Mouse (Mus musculus): ENCODE data around the gene Proser1.

Proser1 gene

DNA sequence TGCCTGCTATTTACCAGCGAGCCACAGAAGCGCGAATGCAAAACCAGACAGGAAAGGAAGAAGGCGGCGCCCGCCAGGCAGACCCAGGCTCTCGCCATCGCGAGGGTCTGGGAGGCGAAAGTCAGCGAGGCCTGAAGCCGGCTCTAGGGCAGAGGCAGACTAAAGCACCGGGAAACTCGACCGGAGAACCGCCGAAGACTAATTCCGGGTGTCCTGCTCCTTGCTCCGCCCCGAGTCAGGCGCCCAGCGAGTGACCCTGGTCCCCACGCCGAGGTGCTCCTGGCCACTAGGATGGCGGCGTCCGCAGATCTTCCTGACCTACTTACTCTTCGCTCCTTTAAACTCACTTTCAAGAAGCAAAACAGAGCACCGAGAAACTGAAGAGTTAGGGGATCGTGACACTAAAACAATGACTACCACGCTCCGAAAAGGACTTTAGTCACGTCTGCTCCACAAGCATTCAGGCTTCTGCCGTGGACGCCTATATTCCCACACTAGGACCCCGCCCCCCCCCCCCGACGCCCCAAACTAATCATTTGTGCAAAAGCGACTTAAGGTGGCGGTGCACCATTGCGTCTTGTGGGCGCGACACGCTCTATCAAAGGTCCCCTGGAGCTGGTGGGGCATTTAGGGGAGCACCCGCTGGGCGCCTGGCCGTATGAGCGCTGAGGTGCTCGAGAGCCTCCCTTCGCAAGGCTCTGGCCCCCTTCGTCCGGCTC is at the start of gene Proser1, which contains the start of gene Nhlrc3:
Proser1 (plus strand) TSS at position 621 of the 719 bp plus-strand sequence.
Nhlrc3 (minus strand) TSS at position 287 of the 719 bp plus-strand sequence.
- peak; percentile 98 for DNase-seq

DNA sequence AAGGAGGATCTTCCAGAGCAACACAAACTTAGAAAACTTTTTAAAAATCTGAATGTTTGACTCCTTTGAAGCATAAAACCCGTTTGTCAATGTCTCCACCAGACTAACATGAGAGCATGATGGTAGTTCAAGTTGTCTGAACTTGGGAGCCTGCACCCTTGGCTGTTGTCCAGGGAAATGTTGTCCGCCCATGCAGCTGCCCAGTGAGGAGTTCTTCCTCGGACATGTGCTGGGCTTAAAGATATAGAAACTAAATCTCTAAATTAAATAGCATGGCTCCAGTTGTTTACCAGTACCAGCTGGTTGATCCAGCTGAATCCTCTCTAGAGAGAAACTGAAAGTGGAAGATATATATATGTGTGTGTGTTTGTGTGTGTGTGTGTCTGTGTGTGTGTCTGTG is 49.5 kb upstream of the Proser1 start:
- DNase-seq, result no peak

DNA sequence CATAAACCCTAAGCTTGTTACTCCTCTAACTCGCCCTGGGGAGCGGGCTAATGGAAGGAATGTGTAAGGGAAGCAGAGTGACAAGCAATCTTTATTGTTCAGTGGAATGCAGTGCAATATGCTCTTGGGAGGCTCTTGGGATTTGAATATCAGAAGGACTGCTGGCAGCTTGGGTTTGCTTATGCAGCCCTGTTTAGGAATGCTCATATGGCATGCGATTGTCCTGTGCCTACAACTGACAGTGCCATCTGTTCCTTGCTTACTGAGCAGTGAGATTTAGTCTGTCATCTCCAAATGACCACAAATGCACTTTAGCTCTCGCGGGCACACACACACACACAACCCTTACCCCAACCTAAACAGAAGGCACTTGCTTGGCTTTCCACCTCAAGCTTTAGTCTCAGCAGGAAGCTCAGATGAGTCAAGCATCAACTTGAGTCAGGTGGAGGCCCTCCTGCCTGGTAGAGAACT is 47.4 kb upstream of the Proser1 start:
- DNase-seq, result peak; percentile 78 to 83

DNA sequence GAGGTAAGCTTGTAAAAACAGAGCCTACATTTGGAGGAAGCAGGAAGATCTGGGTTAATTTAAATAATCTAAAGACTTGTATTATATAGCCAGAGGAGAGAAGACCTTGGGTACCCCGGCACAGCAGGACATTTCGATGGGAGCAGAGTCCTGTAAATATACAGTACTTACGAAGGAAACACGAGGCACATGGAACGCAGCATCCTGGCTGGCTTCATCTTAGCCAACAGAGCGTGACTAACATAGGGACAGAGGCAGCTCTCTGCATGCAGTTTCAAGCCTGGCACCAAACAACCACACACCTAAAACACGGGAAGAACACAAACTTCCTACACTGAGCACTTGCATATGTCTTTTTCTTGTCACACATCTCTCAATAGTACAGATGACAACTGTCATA is 45.8 kb upstream of the Proser1 start:
- DNase-seq, result peak; percentile 49 to 58

DNA sequence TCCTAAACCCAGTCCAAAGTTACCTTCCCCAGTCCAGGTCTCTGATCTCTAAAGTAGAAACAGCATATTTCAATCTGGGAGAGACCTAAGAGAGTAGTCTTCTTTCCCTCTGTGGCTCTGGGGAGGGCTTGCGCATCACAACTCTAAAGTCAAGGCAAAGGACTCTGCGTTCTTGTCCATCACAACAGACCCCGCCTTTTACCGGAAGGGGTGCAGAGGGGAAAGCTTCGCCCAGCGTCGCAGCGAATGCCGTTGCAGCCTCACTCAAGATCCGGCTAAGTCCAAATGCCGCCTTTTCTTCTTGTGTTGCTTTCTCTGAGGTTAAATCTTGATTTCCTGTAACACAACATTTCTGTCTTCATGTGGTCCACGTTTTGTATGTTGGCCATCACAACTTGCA is 41.8 kb upstream of the Proser1 start:
- peak in 1 of 2 experiments; percentile 1 for DNase-seq

DNA sequence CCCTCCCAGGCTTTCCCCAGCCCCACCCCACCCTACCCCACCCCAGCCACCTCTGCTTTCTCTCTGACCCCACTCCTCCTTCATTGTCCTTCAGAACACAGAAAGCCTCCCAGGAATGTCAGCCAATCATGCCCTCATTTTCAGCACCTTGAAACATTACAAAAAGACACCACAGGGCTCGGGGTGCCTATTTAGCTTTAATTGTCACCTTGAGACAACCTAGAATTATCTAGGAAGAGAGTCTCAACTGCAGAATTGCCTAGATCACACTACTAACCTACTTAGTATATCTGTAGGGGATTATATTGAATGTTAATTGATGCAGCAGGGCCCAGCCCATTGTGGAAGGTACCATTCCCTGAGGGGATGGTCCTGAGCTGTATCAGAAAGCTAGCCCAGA is 40.8 kb upstream of the Proser1 start:
- DNase-seq, result no peak

DNA sequence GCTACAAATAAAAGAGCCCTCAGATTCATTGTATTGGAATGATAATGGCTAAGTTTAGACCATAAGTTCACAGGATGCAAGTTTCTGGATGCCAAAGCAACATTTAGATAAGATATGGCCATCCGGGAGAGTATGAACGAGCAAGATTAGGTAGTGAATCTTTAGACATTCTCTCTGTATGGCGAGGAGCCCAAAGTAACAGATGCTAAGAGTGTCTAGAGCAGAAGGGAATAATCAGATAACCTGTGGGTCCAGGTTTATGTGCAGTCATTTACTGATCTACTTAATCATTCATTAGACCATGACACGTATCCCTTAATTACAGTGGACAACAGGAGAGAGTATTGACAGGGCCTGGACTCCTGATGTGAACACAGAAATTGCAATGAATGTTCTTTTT is 39.9 kb upstream of the Proser1 start:
- peak; percentile 4 to 35 for DNase-seq

DNA sequence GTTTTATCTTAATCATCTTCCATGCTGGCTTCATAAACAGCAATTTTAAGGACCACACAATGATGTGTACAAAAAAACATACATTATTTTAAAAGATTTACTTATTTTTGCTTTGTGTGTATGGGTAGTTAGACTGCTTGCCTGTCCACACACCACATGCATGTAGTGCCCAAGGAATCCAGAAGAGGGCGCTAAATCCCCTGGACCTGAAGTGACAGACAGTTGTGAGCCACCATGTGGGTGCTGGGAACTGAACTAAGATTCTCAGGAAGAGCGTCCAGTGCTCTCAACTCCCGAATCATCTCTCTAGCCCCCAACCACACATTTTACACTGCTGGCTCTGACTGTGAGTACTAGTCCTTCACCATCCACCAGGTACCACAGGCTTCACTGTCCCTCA is 28.9 kb upstream of the Proser1 start:
- peak in 1 of 2 experiments; percentile 1 for DNase-seq

DNA sequence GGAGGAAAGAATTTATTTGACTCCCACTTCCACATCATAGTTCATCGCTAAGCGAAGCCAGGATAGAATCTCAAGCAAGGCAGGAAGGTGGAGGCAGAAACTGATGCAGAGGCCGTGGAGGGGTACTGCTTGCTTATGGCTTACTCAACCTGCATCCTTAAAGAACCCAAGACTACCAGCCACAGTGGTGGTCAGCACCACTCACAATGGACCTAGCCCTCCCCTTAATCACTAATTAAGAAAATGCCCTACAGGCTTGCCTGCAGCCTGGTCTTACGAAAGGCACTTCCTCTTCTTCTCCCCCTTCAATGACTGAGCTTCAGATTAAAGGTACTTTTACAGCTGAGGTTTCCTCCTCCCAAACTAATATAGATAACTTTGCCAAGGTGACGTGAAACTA is 26.9 kb upstream of the Proser1 start:
- no peak for DNase-seq

DNA sequence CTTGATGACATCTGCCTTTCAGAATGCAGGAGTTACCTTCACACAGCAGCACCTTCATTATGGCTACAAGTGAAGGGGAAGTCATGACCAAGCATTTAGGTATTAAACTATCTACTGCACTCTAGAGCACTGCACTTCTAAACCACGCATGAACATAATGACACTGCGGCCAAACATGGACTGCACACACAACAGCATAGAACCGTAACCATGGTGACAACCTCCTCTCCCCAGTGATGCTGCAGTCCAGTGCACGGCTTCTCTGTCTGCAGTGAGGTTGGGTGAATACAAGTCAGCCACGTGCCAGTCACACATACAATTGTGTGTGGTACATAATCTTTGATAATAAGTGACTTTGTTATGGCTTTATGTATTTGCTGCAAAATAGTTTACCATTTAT is 17.9 kb upstream of the Proser1 start:
- DNase-seq, result peak in 1 of 2 experiments; percentile 0

DNA sequence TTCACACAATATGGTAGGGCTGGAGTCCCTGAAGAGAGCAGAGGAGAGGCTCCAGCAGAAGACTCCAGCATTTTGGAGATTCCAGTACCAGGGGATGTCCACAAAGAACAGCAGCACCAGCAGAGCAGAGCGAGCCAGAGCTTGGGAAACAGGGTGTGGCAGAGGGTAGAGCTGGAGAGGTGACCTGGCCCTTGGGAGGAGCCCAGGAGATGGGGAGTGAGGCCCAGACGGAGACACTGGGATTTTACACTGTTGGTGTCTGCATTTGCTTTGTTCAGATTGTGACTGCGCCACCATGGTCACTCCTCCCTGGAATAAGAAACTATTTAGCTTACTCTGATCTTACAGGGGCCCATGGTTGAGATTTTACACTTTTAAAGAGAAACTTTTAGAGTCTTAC is 16.7 kb upstream of the Proser1 start:
- DNase-seq, result peak in 1 of 2 experiments; percentile 4

DNA sequence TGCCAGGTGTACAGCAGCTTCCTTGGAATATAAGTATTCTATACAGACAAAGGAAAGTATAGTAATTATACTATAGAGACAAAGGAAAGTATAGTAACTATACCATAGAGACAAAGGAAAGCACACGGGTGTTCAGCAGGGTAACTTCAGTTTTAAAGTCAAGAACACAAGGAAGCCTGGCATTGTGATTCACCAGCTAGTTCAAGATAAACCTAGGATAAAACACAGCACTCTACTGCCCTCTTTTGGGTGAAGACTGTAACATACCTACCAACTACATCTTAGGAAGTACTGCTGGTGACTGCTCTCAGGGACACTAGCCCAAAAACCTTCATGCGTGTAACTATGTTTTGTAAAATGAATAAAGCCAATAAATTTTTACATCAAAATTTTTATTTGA is 15.3 kb upstream of the Proser1 start:
- DNase-seq, result peak; percentile 33 to 66

DNA sequence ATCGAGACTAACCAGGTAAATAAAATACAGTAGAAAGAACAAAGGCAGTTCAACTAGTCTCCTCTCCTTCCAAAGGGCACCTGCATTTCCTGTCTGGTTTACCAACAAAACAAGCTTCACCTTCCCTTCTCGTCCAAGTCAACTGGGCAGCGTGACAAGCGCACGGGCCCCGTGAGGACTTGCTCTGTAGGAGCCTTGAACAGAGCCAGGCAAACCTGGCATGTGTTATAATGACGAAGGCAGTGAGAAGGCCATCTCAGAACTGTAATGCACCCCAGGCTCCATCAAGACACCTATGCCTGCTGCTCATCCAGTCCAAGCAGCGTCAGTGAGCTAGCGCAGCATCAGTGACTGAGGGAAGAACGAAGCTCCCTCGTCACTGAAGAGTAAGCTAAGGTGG is 12.8 kb upstream of the Proser1 start:
- peak; percentile 80 to 85 for DNase-seq

DNA sequence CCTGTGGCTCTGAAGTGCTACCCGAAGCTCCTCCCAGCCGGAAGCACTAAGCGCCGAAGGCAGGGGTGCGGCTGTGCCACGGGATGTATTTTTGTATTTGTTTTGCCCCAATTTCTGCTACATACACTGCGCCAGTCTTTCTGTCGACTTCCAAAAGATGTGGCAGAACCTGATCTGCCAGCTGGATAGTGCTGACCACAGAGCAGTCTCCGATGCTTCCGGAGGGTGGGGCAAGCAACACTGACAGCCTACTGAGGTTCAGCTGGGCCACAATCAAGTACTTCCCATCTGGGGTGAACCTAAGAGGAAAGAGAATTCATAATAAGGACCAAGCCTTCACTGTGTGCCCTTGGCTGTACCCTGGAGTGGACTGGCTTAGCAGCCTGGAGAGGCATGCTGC is 11.1 kb upstream of the Proser1 start:
- peak in 1 of 2 experiments; percentile 3 for DNase-seq

DNA sequence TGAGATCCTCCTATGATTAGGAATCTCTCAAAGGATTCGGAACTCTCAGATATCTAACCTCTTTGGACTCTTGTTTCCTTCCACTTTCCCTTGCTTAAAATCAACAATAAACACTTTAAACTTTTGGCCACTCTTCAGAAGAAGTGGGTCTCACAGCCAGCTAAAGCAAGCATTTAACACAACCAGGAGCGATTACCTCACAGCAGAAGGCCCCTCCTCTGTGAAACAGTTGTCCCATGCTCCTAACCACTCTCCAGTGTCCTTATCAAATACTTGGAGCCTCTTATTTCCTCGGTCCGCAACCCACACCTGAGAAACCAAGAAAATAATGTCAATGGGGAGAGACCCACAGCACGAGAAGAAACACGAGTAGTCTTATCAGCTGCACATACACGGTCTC is 10.1 kb upstream of the Proser1 start:
- peak in 1 of 2 experiments; percentile 2 for DNase-seq

DNA sequence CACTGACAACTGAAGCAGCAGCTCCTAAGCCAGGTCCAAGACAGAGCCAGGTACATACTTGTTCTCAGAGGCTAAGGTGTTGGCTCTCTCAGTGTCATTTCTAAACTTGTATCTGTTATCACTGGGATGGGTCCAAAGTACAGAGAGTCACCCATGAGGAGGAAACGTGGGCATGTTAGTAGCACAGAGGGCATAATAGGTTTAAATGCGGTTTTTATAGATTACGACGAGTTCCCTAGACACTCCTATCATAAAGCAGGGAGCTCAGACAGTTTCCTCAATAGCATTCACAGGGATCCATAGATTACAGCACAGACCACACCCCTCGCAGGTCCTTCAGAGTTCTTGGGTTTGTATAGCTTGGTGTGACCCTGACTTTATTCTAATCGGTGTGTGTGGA is 9.5 kb upstream of the Proser1 start:
- DNase-seq, result no peak

DNA sequence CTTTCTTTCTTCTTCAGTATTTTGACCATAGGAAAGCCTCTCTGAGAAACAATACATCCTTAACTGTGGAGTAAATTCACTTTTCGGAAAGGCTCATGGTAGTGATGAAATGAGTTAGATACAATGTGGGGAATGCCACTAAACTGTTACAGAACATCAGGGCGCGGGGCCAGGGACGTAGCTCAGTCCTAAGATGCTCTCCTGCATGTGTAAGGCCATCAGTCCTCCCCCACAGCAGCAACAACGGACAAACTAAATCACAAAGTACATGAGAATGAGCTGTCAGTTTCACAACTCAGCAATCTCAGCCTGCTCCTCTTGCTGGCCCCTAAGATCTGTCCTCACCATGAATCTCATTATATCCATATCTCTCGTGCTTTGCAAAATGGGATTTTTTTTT is 8.9 kb upstream of the Proser1 start:
- no peak for DNase-seq

DNA sequence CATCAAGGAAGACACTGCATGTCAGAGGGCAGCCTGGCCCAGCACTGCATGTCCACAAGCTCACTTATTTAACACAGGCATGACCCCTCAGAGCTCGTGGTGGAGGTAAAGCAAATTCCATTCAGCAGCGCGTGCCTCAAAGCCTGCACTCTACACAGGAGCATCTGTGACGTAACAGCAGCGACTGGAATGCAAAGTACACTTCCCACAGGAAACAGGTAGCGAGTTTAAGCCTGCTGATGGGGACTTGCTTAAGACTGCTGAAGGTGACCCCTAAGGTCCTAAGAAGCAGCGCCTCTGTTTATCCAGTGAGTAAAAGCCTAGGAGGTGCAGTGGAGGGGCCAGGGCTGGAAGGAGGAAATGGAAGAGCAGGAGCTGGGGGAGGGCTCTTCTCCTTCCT is 8.5 kb upstream of the Proser1 start:
- DNase-seq, result no peak

DNA sequence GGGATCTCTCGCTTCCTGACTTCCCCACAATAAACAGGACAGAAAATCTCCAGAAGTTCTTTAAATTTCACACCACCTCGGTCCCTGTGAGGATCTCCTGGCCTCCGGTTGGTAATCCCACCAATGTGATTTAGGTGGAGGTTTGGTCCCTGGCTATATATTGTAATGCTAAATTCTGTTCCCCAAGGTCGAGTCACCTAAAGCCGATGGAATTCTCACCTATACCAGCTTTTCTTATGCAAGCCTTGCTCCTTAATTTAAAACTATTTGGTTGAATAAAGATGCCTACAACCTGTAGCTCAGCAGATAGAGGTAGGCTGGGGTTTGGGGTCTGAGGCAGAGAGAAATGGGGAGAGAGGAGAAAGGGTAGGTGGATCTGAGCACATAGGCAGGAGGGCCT is 5.7 kb upstream of the Proser1 start:
- DNase-seq, result no peak

DNA sequence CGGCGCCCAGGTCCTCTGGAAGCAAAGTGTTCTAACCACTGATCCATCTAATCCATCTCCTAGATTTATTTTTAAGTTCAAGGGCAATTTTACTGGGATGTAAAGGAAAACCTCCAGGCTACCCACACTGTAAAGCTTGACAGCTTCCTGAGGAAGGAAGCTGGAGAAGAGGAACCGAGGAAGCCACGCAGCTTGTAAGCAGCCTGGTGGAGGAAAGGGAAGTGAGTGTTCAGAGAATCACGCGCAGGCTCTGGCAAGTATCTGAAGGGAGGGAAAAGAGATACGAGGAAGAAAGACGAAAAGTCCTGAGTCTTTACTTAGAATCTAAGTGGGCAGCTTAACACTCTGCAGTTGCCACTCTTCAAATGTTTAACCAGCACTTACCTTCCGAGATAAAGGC is 3.4 kb upstream of the Proser1 start:
- DNase-seq, result no peak

DNA sequence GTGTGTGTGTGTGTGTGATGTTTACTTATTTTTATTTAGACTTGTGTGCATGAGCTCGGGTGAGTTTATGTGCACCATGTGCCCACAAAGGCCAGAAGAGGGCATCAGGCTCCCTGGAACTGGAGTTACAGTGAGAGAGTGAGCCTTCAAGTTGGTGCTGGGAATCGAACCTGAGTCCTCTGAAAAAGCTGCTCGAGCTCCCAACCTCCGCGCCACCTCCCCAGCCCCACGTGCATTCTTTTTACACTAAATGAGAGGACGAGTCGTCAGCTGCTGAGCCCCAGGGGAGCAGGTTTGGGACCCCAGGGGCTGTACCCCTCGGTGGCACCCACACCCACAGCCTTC is 793 bp upstream of the Proser1 start:
- DNase-seq, result no peak

DNA sequence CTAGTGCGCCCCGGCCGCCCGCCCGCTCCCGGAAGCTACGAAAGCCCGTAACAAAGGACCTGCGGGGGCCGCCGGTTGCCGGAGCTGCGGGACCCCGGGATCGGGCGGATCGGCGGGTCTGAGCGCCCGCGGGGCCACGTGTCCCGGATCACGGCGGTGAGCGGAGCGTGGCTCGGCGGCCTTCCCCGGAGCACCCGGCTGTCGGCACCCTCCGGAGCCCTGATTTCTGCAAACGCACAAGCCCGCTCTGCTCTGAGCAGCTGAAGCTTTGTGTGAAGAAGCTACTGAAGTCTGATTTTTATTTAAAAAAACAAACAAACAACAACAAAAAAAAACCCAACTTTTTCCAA is 274 bp downstream of the Proser1 start:
- DNase-seq, result no peak

DNA sequence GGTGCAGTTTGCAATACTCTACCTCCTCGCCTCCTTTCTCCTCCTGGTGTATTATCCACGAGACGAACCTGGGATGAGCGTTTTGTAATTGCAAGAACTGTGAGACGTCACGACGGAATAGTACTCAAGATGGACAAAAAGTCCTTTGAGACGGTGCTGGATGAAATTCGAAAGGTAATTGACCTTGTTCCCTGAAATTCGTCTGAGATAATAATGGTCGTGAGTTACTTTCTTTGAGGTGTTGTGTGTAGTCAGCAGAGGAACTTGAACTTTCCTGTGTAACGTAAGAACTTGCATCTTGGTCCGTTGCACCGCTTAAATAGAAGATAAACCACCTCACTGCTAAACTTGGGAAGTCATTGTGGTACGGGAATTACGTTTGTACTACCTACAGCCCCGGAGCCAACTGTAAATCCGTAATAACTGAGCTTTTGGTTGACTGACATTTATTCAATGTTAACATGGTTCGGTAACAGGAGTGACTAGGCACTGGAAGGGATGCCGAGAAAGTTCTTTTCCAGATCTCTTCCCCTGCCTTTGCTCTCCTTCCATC is 756 bp downstream of the Proser1 start:
- no peak for DNase-seq

DNA sequence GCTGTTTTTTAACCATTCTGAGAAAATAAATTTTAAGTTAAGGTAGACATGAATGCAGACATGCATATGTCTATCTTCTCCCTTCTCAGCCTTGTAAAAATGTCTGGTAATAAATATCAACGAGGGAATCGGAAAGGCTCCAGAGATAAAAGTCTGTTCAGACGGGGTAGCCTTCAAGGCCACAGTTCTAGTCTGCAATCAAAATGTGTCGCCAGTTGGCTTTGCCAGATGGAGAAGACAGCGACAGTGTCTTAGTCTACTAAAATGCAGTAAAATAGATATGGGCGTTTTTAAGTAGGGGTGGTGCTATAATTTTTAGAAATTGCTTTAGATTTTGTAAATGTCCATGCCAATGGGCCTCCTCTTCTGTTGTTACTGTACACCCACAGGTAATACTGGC is 1.9 kb downstream of the Proser1 start:
- no peak for DNase-seq

DNA sequence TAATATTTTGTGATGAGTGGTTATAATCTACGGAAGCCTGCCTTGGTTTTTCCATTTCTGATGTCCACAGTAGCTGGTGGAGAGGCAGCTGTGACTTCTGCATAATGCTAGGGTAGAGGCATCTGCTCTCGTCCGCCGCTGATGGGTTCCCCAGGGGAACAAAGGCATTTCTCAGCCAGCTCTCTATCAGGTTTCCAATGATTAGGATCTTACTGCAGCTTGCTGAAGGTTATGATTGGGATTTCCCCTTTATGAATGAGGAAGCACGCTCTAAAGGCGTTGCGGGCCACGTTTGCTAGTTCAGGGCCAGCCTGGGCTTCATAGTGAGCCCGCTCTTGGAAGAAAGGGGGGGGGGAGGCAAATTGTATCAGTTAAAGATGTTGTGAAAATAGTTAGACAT is 3.0 kb downstream of the Proser1 start:
- no peak for DNase-seq
